Mouse (Mus musculus) small intestine, adult 2 months (tissue): Measurements from ENCODE around the gene Pou4f1.

Experiments
- CTCF ChIP-seq: fragments of 200-500 bp; IDR thresholded peaks from 2 replicates; pipeline ENCODE4 v1.5.1; 2012; ENCODE audit warnings: low read depth, mild to moderate bottlenecking, control low read depth, inconsistent platforms, low read length, moderate library complexity, mixed read lengths; ENCODE audit not compliant: insufficient replicate concordance, insufficient read length; ENCODE audit errors: extremely low read depth
- POLR2A ChIP-seq: fragments of 200-500 bp; IDR thresholded peaks from 2 replicates; pipeline ENCODE4 v1.6.1; 2012; ENCODE audit warnings: low read depth, mild to moderate bottlenecking, control low read depth, inconsistent platforms, low read length, moderate library complexity

DNA sequence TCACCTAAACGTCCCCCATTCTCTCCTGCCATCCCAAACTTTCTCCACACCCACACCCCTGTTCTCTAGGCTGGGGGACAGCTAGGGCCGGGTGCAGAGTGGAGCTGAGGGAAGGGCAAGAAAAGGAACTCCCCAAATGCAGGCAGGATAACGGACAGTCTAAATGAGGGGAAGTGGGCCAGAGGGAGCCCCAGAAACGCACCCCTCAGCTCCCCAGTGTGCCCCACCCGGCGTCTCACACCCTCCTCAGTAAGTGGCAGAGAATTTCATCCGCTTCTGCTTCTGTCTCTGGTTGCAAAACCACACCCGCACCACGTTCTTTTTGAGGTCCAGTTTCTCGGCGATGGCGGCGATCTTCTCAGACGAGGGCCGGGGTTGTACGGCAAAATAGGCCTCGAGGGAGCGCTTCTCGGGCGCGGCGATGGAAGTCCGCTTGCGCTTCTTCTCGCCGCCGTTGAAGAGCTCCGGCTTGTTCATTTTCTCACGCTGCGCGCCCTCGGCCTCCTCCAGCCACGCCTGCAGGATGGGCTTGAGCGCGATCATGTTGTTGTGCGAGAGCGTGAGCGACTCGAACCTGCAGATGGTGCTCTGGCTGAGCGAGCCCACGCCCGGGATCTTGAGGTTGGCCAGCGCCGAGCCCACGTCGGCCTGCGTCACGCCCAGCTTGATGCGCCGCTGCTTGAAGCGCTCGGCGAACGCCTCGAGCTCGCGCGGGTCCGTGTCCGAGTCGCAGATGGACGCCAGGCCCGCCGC lies 2.1 kb downstream of the Pou4f1 start:
- TF ChIP-seq CTCF (no peak), POLR2A (no peak)
